Mouse (Mus musculus): ENCODE results near the gene Zbtb5. TPM values are rescaled to one million over a fixed set of nuclear protein-coding genes. Genes with fewer than 3 reads are reported as not detected.

Gene Zbtb5
- 11.3 TPM for total RNA-seq (2023)

GRCm38 (mm10) chr4:45012105-45012975 lies at the start of gene Zbtb5:
Zbtb5 (minus strand) TSS chr4:45012412.

GRCm38 (mm10) chr4:45018452-45018980 lies 6.3 kb upstream of the Zbtb5 start, which contains the start of gene Polr1e:
Polr1e (plus strand) TSS chr4:45018583.

GRCm38 (mm10) chr4:44981280-44981973 lies 30.8 kb downstream of the Zbtb5 start, which contains the start of gene Grhpr:
Grhpr (plus strand) TSS chr4:44981395.

Other genes with a start within 250 kb of the Zbtb5 start
- gene Grhpr, start 31.0 kb downstream of the Zbtb5 start, total RNA-seq (2023): 10.6 TPM
- gene Polr1e, start 6.2 kb upstream of the Zbtb5 start, total RNA-seq (2023): 28.4 TPM
- 3.9 TPM for gene Fbxo10, start 72.2 kb upstream of the Zbtb5 start, total RNA-seq (2023)
- 53.8 TPM for gene Tomm5, start 95.7 kb upstream of the Zbtb5 start, total RNA-seq (2023)
- not detected for gene Frmpd1, start 172.5 kb upstream of the Zbtb5 start, total RNA-seq (2023)

All from CD8-positive naive resting alpha-beta T cell, adult 57 days (primary cell).